Mouse (Mus musculus): ENCODE measurements around the gene Cyp2u1. TPM values are rescaled to one million over a fixed set of nuclear protein-coding genes. Genes with fewer than 3 reads are reported as not detected.
A peak's percentile ranks its signal among the peaks of the same experiment; 100 is the strongest.

The Cyp2u1 gene
- polyA plus RNA-seq, 1 experiment from 2014 or later, result 3.7 TPM

DNA sequence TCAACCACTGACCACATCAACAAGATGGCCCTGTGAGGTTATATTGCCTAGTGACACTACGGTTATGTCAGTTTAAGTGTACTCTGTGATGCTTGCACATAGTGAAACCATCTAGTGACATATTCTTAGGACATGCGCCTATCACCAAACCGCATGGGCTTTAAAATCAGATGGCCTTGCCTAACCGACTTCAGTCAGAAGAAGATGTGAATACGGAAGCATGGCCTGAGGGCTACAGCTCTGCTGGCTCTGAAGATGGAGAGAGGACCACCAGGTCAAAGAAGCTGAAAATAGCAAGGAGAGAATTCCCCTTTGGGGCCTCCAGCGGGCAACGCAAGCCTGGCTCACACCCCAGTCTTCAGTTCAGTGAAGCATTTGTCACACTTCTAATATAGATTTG is 6.1 kb downstream of the Cyp2u1 start:
- no peak overlapping the region for H3K27ac ChIP-seq
- H3K36me3 ChIP-seq, result peaks cover 6% of the 10 kb centered on the region; the same call in 1 of the 2 replicates
- 87% methylated on average over 7 of the region's 7 CpGs for WGBS
- peaks cover 26% of the 10 kb centered on the region for H3K4me1 ChIP-seq
- no peak for DNase-seq (ENCODE audit: low spot score)
- peaks cover 7% of the 10 kb centered on the region for H3K27me3 ChIP-seq (ENCODE audit: insufficient read depth, poor library complexity, severe bottlenecking)
- no peak overlapping the region for H3K4me3 ChIP-seq
- no peaks in the 10 kb centered on the region for H3K9me3 ChIP-seq

DNA sequence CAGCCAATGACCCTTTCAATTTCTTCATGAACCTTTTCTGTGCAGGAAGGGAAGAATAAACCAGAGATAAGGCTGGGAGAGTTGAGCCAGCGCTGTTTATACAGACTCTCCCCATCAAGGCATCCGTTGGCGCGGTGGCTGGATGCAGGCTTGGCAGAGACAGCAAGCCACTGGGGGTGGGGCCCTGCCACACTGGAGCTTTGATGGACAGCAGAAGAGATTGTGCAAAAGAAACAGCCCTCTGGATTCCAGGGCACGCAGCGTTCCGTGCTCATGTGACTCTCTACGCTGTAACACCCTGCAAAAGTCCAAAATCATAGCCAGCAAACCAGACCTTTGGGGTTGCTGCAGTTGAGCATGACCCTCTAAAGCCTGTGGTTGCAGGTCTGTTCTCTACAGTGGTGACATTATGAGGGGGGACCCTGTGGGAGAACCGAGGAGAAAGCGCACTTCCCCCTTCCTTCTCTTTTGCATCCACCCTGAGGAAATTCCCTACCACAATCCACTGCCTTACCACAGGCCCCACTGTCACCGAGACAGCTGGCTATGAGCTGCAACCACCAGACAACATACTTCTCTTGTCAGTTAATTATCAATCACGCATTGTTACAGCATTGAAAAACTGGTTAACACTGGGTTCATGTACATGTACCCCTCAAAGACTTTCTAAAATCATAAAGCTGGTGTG is 7.4 kb downstream of the Cyp2u1 start:
- Histone ChIP-seq H3K27me3 (ENCODE audit: insufficient read depth, poor library complexity, severe bottlenecking) (no peaks in the 10 kb centered on the region; the same call in 1 of the 2 replicates), H3K36me3 (peaks cover 8% of the 10 kb centered on the region; the same call in 1 of the 2 replicates), H3K4me3 (no peak overlapping the region), H3K27ac (0 out of 2 replicates have a peak overlapping the region, but pooled peaks have one; percentile 3), H3K4me1 (peaks cover 26% of the 10 kb centered on the region), H3K9me3 (no peaks in the 10 kb centered on the region)
- WGBS, result 65% methylated on average over 12 of the region's 12 CpGs
- no peak for DNase-seq (ENCODE audit: low spot score)

GRCm38 (mm10) chr3:131294503-131294902 is 8.5 kb downstream of the Cyp2u1 start:
- Histone ChIP-seq H3K4me3 (no peak overlapping the region), H3K27me3 (ENCODE audit: insufficient read depth, poor library complexity, severe bottlenecking) (no peaks in the 10 kb centered on the region; the same call in 1 of the 2 replicates), H3K27ac (no peak overlapping the region), H3K9me3 (no peaks in the 10 kb centered on the region), H3K4me1 (peaks cover 26% of the 10 kb centered on the region), H3K36me3 (peaks cover 10% of the 10 kb centered on the region; the same call in 1 of the 2 replicates)
- DNase-seq (ENCODE audit: low spot score), result no peak
- WGBS, result 39% methylated on average over 3 of the region's 3 CpGs

DNA sequence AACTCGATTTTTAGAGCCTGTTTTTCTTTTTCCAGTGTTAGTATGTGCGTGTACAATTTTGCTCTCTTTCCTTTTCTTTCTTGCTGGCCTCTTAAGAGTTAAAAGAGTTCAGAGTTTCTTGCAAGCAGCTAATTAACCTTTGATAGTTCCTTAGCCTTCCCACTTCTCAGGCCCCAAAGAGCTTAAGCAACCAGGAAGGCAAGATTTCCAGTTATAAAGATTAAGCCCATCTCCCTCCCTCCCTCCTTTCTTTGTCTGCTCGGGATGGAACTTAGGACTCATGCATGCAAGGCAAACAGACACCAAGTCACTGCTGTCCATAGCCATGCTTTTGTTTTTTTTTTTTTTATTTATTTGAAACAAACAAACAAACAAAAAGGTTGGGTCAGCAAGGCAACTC is 10.1 kb downstream of the Cyp2u1 start:
- no peaks in the 10 kb centered on the region for H3K27me3 ChIP-seq (ENCODE audit: insufficient read depth, poor library complexity, severe bottlenecking)
- H3K27ac ChIP-seq, result no peak overlapping the region
- peaks cover 7% of the 10 kb centered on the region; the same call in 1 of the 2 replicates for H3K36me3 ChIP-seq
- H3K4me3 ChIP-seq, result no peak overlapping the region
- H3K9me3 ChIP-seq, result no peaks in the 10 kb centered on the region
- 73% methylated on average over 3 of the region's 3 CpGs for WGBS
- H3K4me1 ChIP-seq, result peaks cover 26% of the 10 kb centered on the region
- no peak for DNase-seq (ENCODE audit: low spot score)

GRCm38 (mm10) chr3:131292349-131292748 is 10.7 kb downstream of the Cyp2u1 start:
- Histone ChIP-seq H3K27me3 (ENCODE audit: insufficient read depth, poor library complexity, severe bottlenecking) (no peaks in the 10 kb centered on the region), H3K27ac (no peak overlapping the region), H3K4me1 (peaks cover 26% of the 10 kb centered on the region), H3K4me3 (no peak overlapping the region), H3K9me3 (no peaks in the 10 kb centered on the region), H3K36me3 (peaks cover 3% of the 10 kb centered on the region; the same call in 1 of the 2 replicates)
- no peak for DNase-seq (ENCODE audit: low spot score)
- WGBS, result 83% methylated on average over 2 of the region's 2 CpGs

- Histone ChIP-seq H3K27ac (no peak overlapping the region), H3K4me3 (no peak overlapping the region), H3K9me3 (no peaks in the 10 kb centered on the region), H3K36me3 (peaks cover 3% of the 10 kb centered on the region; the same call in 1 of the 2 replicates), H3K4me1 (peaks cover 22% of the 10 kb centered on the region), H3K27me3 (ENCODE audit: insufficient read depth, poor library complexity, severe bottlenecking) (no peaks in the 10 kb centered on the region)
- WGBS, result 85% methylated on average over 4 of the region's 4 CpGs
- no peak for DNase-seq (ENCODE audit: low spot score)
Measured at GRCm38 (mm10) chr3:131291890-131292289, 11.1 kb downstream of the Cyp2u1 start.

DNA sequence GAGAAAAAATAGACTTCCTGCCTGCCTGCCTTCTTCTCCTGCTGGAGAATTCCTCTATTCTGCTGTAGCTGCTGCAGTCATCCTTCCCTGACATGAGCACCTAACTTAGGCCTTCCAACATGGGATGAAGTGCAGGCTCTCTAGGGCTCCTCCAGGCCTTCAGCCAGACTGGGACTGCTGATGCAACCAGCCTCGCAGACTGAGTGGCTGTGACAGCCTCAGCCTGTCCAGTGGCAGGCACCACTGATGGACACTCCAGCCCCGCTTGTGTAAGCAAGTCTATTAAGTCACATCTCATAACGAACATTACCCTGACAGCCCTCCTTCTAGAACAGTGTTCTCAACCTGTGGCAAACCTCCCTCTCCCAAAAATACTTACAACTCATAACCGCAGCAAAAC is 28.9 kb downstream of the Cyp2u1 start:
- DNase-seq (ENCODE audit: low spot score), result no peak
- H3K9me3 ChIP-seq, result no peaks in the 10 kb centered on the region
- 76% methylated on average over 4 of the region's 4 CpGs for WGBS

GRCm38 (mm10) chr3:131272374-131273100 is 30.5 kb downstream of the Cyp2u1 start:
- peaks cover 5% of the 10 kb centered on the region for H3K36me3 ChIP-seq
- H3K9me3 ChIP-seq, result no peaks in the 10 kb centered on the region
- H3K4me1 ChIP-seq, result peaks cover 34% of the 10 kb centered on the region
- DNase-seq (ENCODE audit: low spot score), result no peak
- no peaks in the 10 kb centered on the region for H3K27me3 ChIP-seq (ENCODE audit: insufficient read depth, poor library complexity, severe bottlenecking)
- H3K27ac ChIP-seq, result peak overlapping the region; percentile 95
- H3K4me3 ChIP-seq, result peak overlapping the region; percentile 90
- 52% methylated on average over 10 of the region's 10 CpGs for WGBS

More for the DNA sequence above, 28.9 kb downstream of the Cyp2u1 start:
- Histone ChIP-seq H3K4me1 (peaks cover 27% of the 10 kb centered on the region), H3K27ac (no peak overlapping the region), H3K4me3 (no peak overlapping the region), H3K36me3 (no peaks in the 10 kb centered on the region), H3K27me3 (ENCODE audit: insufficient read depth, poor library complexity, severe bottlenecking) (no peaks in the 10 kb centered on the region)

DNA sequence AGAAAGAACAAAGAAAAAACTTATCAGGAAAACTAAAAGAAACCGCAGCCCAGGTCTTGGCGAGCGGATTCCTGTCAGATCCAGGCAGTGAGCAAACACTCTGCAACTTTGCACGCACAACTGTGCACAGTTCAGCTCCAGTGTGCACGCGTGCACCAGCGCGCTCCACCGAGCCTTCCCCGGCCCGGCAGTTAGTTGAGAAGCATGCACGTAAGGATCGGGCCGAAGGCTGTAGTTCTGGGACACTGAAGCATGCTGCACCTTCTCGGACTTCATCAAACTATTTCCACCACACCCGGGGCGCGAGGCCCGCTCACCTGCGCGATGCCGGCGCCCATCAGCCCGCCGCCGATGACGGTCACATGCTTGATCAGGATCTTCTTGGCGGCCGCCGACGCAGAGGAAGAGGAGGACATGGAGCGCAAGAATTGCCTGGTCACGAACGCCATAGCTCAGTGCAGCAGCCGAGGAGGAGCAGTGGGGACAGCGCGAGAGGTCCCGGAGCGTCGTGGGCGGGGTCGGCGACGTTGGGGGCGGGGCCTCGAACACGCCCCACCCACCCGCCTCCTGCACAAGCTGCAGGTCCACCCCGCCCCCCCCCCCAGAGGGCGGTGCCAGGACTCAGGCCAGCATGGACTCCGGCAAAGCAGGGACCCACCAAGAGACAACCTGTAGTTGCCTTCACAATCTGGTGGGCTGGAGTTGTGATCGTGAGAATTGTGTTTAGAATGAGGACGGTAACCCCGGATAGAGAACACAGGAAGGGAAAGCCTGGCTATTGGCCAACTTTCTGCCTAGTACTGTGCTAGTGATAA is 31.3 kb downstream of the Cyp2u1 start, which contains the start of gene Hadh:
Gene Hadh (minus strand): TSS at position 543 of the 815 bp plus-strand sequence.
- Histone ChIP-seq H3K9me3 (no peaks in the 10 kb centered on the region), H3K27me3 (ENCODE audit: insufficient read depth, poor library complexity, severe bottlenecking) (no peaks in the 10 kb centered on the region), H3K4me3 (peak within 1 kb of the TSS; percentile 90), H3K27ac (peak within 1 kb of the TSS; percentile 95), H3K36me3 (peaks cover 13% of the 10 kb centered on the region), H3K4me1 (peaks cover 42% of the 10 kb centered on the region)
- WGBS, result under 1% methylated on average over 54 of the region's 54 CpGs
- DNase-seq (ENCODE audit: low spot score), result peak; percentile 95

GRCm38 (mm10) chr3:131271157-131271556 is 31.9 kb downstream of the Cyp2u1 start:
- Histone ChIP-seq H3K27me3 (ENCODE audit: insufficient read depth, poor library complexity, severe bottlenecking) (no peaks in the 10 kb centered on the region), H3K9me3 (no peaks in the 10 kb centered on the region), H3K36me3 (peaks cover 15% of the 10 kb centered on the region), H3K27ac (peak overlapping the region; percentile 95), H3K4me1 (peaks cover 48% of the 10 kb centered on the region), H3K4me3 (peak overlapping the region; percentile 90)
- peak; percentile 89 for DNase-seq (ENCODE audit: low spot score)
- 4% methylated on average over 8 of the region's 8 CpGs for WGBS

DNA sequence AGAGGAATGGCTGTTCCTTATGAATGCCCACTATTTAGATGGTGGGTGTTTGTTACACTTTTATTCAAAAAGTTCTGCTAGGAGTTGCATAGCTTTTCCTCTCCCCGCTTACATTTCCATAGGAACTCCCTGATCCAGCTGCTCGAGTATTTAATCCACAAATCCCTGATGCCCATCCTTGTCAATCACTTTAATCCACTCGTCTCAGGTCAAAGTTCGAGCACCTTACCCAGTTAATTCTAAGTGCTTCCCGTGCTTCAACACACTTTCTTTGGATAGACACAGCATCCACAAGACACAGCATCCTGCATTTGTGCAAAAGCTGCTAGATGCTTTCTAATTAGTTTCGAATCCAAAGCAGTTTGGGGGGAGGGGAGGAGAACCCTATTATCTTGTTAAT is 32.6 kb downstream of the Cyp2u1 start:
- H3K9me3 ChIP-seq, result no peaks in the 10 kb centered on the region
- DNase-seq (ENCODE audit: low spot score), result no peak
- H3K4me3 ChIP-seq, result peak overlapping the region; percentile 90
- H3K27ac ChIP-seq, result no peak overlapping the region
- 65% methylated on average over 6 of the region's 6 CpGs for WGBS
- H3K27me3 ChIP-seq (ENCODE audit: insufficient read depth, poor library complexity, severe bottlenecking), result no peaks in the 10 kb centered on the region
- peaks cover 15% of the 10 kb centered on the region for H3K36me3 ChIP-seq
- H3K4me1 ChIP-seq, result peaks cover 56% of the 10 kb centered on the region

DNA sequence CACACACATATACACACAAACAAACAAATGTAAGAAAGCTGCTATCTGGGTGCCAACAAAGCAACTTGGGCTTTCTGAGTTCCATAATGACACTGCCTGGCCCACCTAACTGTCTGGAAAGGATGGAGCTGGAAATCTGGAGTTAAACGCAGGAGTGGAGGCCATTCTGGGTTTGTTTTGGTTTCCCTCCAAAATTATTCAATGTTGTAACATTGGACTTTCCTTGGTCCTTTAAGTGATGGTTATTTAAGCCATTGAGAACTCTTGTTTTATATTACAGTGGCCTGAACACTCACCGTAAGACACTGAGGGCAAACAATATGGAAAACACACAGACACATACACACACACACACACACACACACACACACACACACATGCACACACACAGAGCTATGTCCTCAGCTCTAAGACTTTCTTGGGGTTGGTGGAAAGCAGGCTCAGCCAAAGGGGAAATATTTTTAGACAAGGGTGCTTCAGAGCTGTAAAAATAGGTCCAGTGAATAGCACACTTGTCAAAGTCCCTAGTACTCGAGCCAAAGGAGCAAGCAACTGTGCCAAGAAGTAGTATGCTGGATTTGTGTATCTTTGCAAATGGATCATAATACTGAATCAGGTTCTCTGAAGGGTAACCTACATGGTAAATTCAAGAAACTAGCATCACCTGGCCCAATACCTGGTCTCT is 36.5 kb downstream of the Cyp2u1 start:
- WGBS, result 72% methylated on average over 3 of the region's 3 CpGs
- H3K4me1 ChIP-seq, result peaks cover 49% of the 10 kb centered on the region

More for the DNA sequence above, 36.5 kb downstream of the Cyp2u1 start:
- no peaks in the 10 kb centered on the region for H3K9me3 ChIP-seq
- no peaks in the 10 kb centered on the region for H3K27me3 ChIP-seq (ENCODE audit: insufficient read depth, poor library complexity, severe bottlenecking)
- DNase-seq (ENCODE audit: low spot score), result no peak
- H3K36me3 ChIP-seq, result peaks cover 46% of the 10 kb centered on the region
- H3K27ac ChIP-seq, result 0 out of 2 replicates have a peak overlapping the region, but pooled peaks have one; percentile 6
- H3K4me3 ChIP-seq, result no peak overlapping the region
